Mouse (Mus musculus): Measurements from ENCODE around the gene Nkd1. TPM values are rescaled to one million over a fixed set of nuclear protein-coding genes. Genes with fewer than 3 reads are reported as not detected.

Nkd1 gene
- polyA plus RNA-seq, 1 experiment from 2014 or later, result 92.6 TPM

- no peak for ATAC-seq (ENCODE audit: insufficient number of reproducible peaks, low FRiP score, low TSS enrichment, low read depth)
- Histone ChIP-seq H3K4me1 (peaks cover 47% of the 10 kb centered on the region), H3K9me3 (replicated peaks) (no peaks in the 10 kb centered on the region), H3K27ac (replicated peaks) (no peak overlapping the region), H3K36me3 (peaks cover 6% of the 10 kb centered on the region; the same call in 1 of the 2 replicates), H3K4me3 (replicated peaks) (no peak overlapping the region), H3K9ac (no peak overlapping the region), H3K4me2 (replicated peaks) (no peak overlapping the region), H3K27me3 (no peaks in the 10 kb centered on the region)
- WGBS, result 81% methylated on average over 4 of the region's 4 CpGs
Measured at GRCm38 (mm10) chr8:88539963-88540362, 18.8 kb downstream of the Nkd1 start.

GRCm38 (mm10) chr8:88542596-88543213 lies 21.6 kb downstream of the Nkd1 start:
- peaks cover 5% of the 10 kb centered on the region; the same call in 1 of the 2 replicates for H3K36me3 ChIP-seq
- no peak for ATAC-seq (ENCODE audit: insufficient number of reproducible peaks, low FRiP score, low TSS enrichment, low read depth)
- 80% methylated on average over 9 of the region's 9 CpGs for WGBS
- no peak overlapping the region for H3K4me2 ChIP-seq (replicated peaks)
- H3K27me3 ChIP-seq, result no peaks in the 10 kb centered on the region
- no peak overlapping the region for H3K4me3 ChIP-seq (replicated peaks)
- no peak overlapping the region for H3K9ac ChIP-seq
- H3K4me1 ChIP-seq, result peaks cover 51% of the 10 kb centered on the region
- no peak overlapping the region for H3K27ac ChIP-seq (replicated peaks)
- no peaks in the 10 kb centered on the region for H3K9me3 ChIP-seq (replicated peaks)

- Histone ChIP-seq H3K36me3 (peaks cover 15% of the 10 kb centered on the region; the same call in 1 of the 2 replicates), H3K4me1 (peaks cover 41% of the 10 kb centered on the region), H3K9ac (no peak overlapping the region), H3K4me2 (replicated peaks) (no peak overlapping the region), H3K4me3 (replicated peaks) (no peak overlapping the region), H3K27ac (replicated peaks) (peak overlapping the region; percentile 93), H3K27me3 (no peaks in the 10 kb centered on the region), H3K9me3 (replicated peaks) (0 out of 2 replicates have a peak, but pooled peaks cover 2% of the 10 kb centered on the region)
- ATAC-seq (ENCODE audit: insufficient number of reproducible peaks, low FRiP score, low TSS enrichment, low read depth), result peak; percentile 66
- 28% methylated on average over 4 of the region's 4 CpGs for WGBS
Measured at GRCm38 (mm10) chr8:88544677-88545076, 23.5 kb downstream of the Nkd1 start.

- Histone ChIP-seq H3K4me2 (replicated peaks) (peak overlapping the region; percentile 24; the same call in 1 of the 2 replicates), H3K9me3 (replicated peaks) (0 out of 2 replicates have a peak, but pooled peaks cover 2% of the 10 kb centered on the region), H3K9ac (no peak overlapping the region), H3K4me1 (peaks cover 41% of the 10 kb centered on the region), H3K27me3 (no peaks in the 10 kb centered on the region), H3K27ac (replicated peaks) (peak overlapping the region; percentile 93), H3K36me3 (peaks cover 10% of the 10 kb centered on the region; the same call in 1 of the 2 replicates), H3K4me3 (replicated peaks) (no peak overlapping the region)
- no peak for ATAC-seq (ENCODE audit: insufficient number of reproducible peaks, low FRiP score, low TSS enrichment, low read depth)
- 92% methylated on average over 7 of the region's 7 CpGs for WGBS
Measured at GRCm38 (mm10) chr8:88545441-88545840, 24.3 kb downstream of the Nkd1 start.

GRCm38 (mm10) chr8:88546032-88546732 lies 25.0 kb downstream of the Nkd1 start:
- H3K36me3 ChIP-seq, result peaks cover 10% of the 10 kb centered on the region; the same call in 1 of the 2 replicates
- H3K9me3 ChIP-seq (replicated peaks), result 0 out of 2 replicates have a peak, but pooled peaks cover 2% of the 10 kb centered on the region
- H3K27me3 ChIP-seq, result no peaks in the 10 kb centered on the region
- peak; percentile 71 for ATAC-seq (ENCODE audit: insufficient number of reproducible peaks, low FRiP score, low TSS enrichment, low read depth)
- no peak overlapping the region for H3K4me3 ChIP-seq (replicated peaks)
- H3K9ac ChIP-seq, result no peak overlapping the region
- WGBS, result 31% methylated on average over 18 of the region's 18 CpGs
- H3K4me2 ChIP-seq (replicated peaks), result peak overlapping the region; percentile 24
- peaks cover 41% of the 10 kb centered on the region for H3K4me1 ChIP-seq
- H3K27ac ChIP-seq (replicated peaks), result peak overlapping the region; percentile 93

- H3K36me3 ChIP-seq, result 0 out of 2 replicates have a peak, but pooled peaks cover 4% of the 10 kb centered on the region
- WGBS, result 59% methylated on average over 4 of the region's 4 CpGs
- ATAC-seq (ENCODE audit: insufficient number of reproducible peaks, low FRiP score, low TSS enrichment, low read depth), result peak; percentile 26; the same call in 1 of the 2 replicates
- no peaks in the 10 kb centered on the region for H3K9me3 ChIP-seq (replicated peaks)
- peaks cover 18% of the 10 kb centered on the region for H3K4me1 ChIP-seq
- no peak overlapping the region for H3K9ac ChIP-seq
- peak overlapping the region; percentile 66 for H3K27ac ChIP-seq (replicated peaks)
- no peak overlapping the region for H3K4me2 ChIP-seq (replicated peaks)
- no peak overlapping the region for H3K4me3 ChIP-seq (replicated peaks)
- H3K27me3 ChIP-seq, result no peaks in the 10 kb centered on the region
Measured at GRCm38 (mm10) chr8:88555669-88556068, 34.5 kb downstream of the Nkd1 start.

- Histone ChIP-seq H3K27ac (replicated peaks) (0 out of 2 replicates have a peak overlapping the region, but pooled peaks have one; percentile 2), H3K9me3 (replicated peaks) (no peaks in the 10 kb centered on the region), H3K27me3 (no peaks in the 10 kb centered on the region), H3K36me3 (no peaks in the 10 kb centered on the region), H3K4me2 (replicated peaks) (no peak overlapping the region), H3K9ac (no peak overlapping the region), H3K4me1 (peaks cover 43% of the 10 kb centered on the region), H3K4me3 (replicated peaks) (no peak overlapping the region)
- ATAC-seq (ENCODE audit: insufficient number of reproducible peaks, low FRiP score, low TSS enrichment, low read depth), result no peak
- 83% methylated on average over 6 of the region's 6 CpGs for WGBS
Measured at GRCm38 (mm10) chr8:88559985-88560473, 38.9 kb downstream of the Nkd1 start.

GRCm38 (mm10) chr8:88561402-88561801 lies 40.2 kb downstream of the Nkd1 start:
- 57% methylated on average over 3 of the region's 3 CpGs for WGBS
- H3K4me2 ChIP-seq (replicated peaks), result no peak overlapping the region
- H3K4me3 ChIP-seq (replicated peaks), result no peak overlapping the region
- H3K9ac ChIP-seq, result no peak overlapping the region
- H3K36me3 ChIP-seq, result no peaks in the 10 kb centered on the region
- no peaks in the 10 kb centered on the region for H3K9me3 ChIP-seq (replicated peaks)
- peaks cover 43% of the 10 kb centered on the region for H3K4me1 ChIP-seq
- no peak for ATAC-seq (ENCODE audit: insufficient number of reproducible peaks, low FRiP score, low TSS enrichment, low read depth)
- H3K27me3 ChIP-seq, result no peaks in the 10 kb centered on the region
- no peak overlapping the region for H3K27ac ChIP-seq (replicated peaks)

- Histone ChIP-seq H3K4me2 (replicated peaks) (no peak overlapping the region), H3K27me3 (no peaks in the 10 kb centered on the region), H3K4me3 (replicated peaks) (no peak overlapping the region), H3K27ac (replicated peaks) (peak overlapping the region; percentile 34; the same call in 1 of the 2 replicates), H3K36me3 (no peaks in the 10 kb centered on the region), H3K9me3 (replicated peaks) (no peaks in the 10 kb centered on the region), H3K9ac (no peak overlapping the region), H3K4me1 (peaks cover 73% of the 10 kb centered on the region)
- no peak for ATAC-seq (ENCODE audit: insufficient number of reproducible peaks, low FRiP score, low TSS enrichment, low read depth)
- WGBS, result 45% methylated on average over 10 of the region's 11 CpGs
Measured at GRCm38 (mm10) chr8:88564256-88564903, 43.2 kb downstream of the Nkd1 start.

GRCm38 (mm10) chr8:88566119-88566518 lies 45.0 kb downstream of the Nkd1 start:
- H3K27ac ChIP-seq (replicated peaks), result no peak overlapping the region
- no peak overlapping the region for H3K4me2 ChIP-seq (replicated peaks)
- H3K4me1 ChIP-seq, result peaks cover 77% of the 10 kb centered on the region
- no peak for ATAC-seq (ENCODE audit: insufficient number of reproducible peaks, low FRiP score, low TSS enrichment, low read depth)
- H3K9me3 ChIP-seq (replicated peaks), result no peaks in the 10 kb centered on the region
- H3K9ac ChIP-seq, result no peak overlapping the region
- H3K27me3 ChIP-seq, result no peaks in the 10 kb centered on the region
- no peaks in the 10 kb centered on the region for H3K36me3 ChIP-seq
- 76% methylated on average over 4 of the region's 4 CpGs for WGBS
- H3K4me3 ChIP-seq (replicated peaks), result no peak overlapping the region
